Mouse (Mus musculus) intestine, postnatal 0 days (tissue): ENCODE results near the gene Furin. TPM values are rescaled to one million over a fixed set of nuclear protein-coding genes. Genes with fewer than 3 reads are reported as not detected.
A peak's percentile ranks its signal among the peaks of the same experiment; 100 is the strongest.

ENCODE experiments used
- ATAC-seq: fragments of 200-750 bp; cut with Nextera tagmentation; 2 replicates; pipeline ENCODE4 v1.8.0; 2017; ENCODE audit warnings: mild to moderate bottlenecking, moderate TSS enrichment, moderate library complexity
- H3K27ac ChIP-seq: fragments of 300-500 bp; sonication (generic); 2 replicates; pipeline ENCODE4 v1.5.1; 2014; ENCODE audit warnings: mild to moderate bottlenecking, low read depth, low read length, moderate library complexity
- H3K27me3 ChIP-seq: fragments of 300-500 bp; sonication (generic); replicated peaks from 2 replicates; pipeline ENCODE4 v1.6.1; 2014; ENCODE audit warnings: low read length, mixed read lengths; ENCODE audit not compliant: control insufficient read depth, insufficient read depth
- H3K36me3 ChIP-seq: fragments of 300-500 bp; sonication (generic); 2 replicates; pipeline ENCODE4 v1.6.1; 2014; ENCODE audit warnings: mild to moderate bottlenecking, moderate library complexity; ENCODE audit not compliant: control insufficient read depth, insufficient read depth
- H3K4me1 ChIP-seq: fragments of 300-500 bp; sonication (generic); replicated peaks from 2 replicates; pipeline ENCODE4 v1.6.1; 2014; ENCODE audit warnings: antibody characterized with exemption, low read length, mixed read lengths; ENCODE audit not compliant: control insufficient read depth, insufficient read depth
- H3K4me2 ChIP-seq: fragments of 300-500 bp; sonication (generic); replicated peaks from 2 replicates; pipeline ENCODE4 v1.6.1; 2014; ENCODE audit warnings: low read depth, mild to moderate bottlenecking, moderate library complexity
- H3K4me3 ChIP-seq: fragments of 300-500 bp; sonication (generic); 2 replicates; pipeline ENCODE4 v1.5.1; 2014; ENCODE audit warnings: low read depth, low read length
- H3K9ac ChIP-seq: fragments of 300-500 bp; sonication (generic); 2 replicates; pipeline ENCODE4 v1.6.1; 2014; ENCODE audit warnings: mild to moderate bottlenecking, low read depth, low read length
- H3K9me3 ChIP-seq: fragments of 300-500 bp; sonication (generic); 2 replicates; pipeline ENCODE4 v1.6.1; 2016; ENCODE audit warnings: mixed run types; ENCODE audit not compliant: control insufficient read depth
- CTCF ChIP-seq: sonication (generic); IDR thresholded peaks from 2 replicates; pipeline ENCODE4 v1.5.1; 2016; ENCODE audit warnings: low read depth, mild to moderate bottlenecking, control low read depth, antibody characterized with exemption, moderate library complexity
- WGBS: fragments of 180-500 bp; shearing (Covaris S2); extraction: QIAGEN DNeasy Blood & Tissue Kit; methylation state at CpG from one replicate; pipeline ENCODE4 v1.1.7; 2014; 5-methylcytosine and 5-hydroxymethylcytosine counted together
- polyA plus RNA-seq: library from polyadenylated mRNA; unstranded; fragments of >200 nt; fragmentation: Nextera tagmentation; extraction: Ambion mirVana; gene quantifications from 2 replicates; pipeline ENCODE4 v1.2.1, GENCODE M21; 2015

Gene Furin
- polyA plus RNA-seq, 1 experiment from 2014 or later, result 26.4 TPM

DNA sequence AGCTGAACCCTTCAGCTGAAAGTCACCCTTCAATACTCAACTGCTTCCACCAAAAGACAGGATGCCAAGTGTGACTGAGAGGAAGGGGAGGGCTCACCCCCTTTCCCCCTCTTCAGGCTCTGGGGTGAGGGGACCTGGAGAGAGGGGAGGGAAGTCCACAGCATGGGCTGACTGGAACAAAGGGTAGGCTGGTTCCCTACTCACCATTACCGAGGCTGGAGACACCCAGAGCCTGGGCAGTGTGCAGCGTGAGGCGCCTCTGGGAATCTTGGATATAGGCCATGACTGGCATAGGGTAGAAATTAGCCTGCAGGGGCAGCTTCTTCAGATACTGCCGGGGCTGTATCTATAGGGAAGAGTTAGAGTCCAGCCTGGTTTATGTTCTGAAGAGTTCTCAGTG, 47.2 kb downstream of the Furin start:
- no peak overlapping the region for H3K4me2 ChIP-seq
- H3K36me3 ChIP-seq, result peaks cover 44% of the 10 kb centered on the region
- H3K4me1 ChIP-seq, result no peaks in the 10 kb centered on the region
- no peak overlapping the region for H3K9ac ChIP-seq
- no peaks in the 10 kb centered on the region for H3K27me3 ChIP-seq
- 79% methylated on average over 4 of the region's 4 CpGs for WGBS
- TF ChIP-seq CTCF, result no peak
- no peak overlapping the region for H3K27ac ChIP-seq
- ATAC-seq, result no peak
- H3K9me3 ChIP-seq, result no peaks in the 10 kb centered on the region
- H3K4me3 ChIP-seq, result no peak overlapping the region

DNA sequence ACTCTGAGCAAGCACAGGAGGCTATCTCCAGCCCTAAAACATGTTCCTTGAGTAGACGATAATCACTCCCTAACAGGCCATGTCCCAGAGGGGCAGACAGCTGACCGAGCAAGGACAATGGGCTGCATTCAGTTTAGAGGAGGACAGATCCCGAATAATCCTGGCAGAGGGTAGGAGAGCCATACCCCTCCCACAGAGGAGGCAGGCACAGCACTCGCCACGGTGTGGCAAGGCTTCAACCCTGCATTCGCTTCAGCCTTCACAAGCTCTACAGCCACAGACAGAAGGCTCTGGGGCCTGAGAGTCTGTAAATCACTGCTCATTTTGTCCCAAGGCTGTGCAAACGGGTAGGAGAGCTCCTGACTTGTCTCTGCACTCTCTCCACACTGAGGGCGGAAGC, 48.1 kb downstream of the Furin start:
- no peaks in the 10 kb centered on the region for H3K4me1 ChIP-seq
- H3K9ac ChIP-seq, result no peak overlapping the region
- H3K27ac ChIP-seq, result no peak overlapping the region
- H3K9me3 ChIP-seq, result no peaks in the 10 kb centered on the region
- ATAC-seq, result no peak
- no peak overlapping the region for H3K4me3 ChIP-seq
- 82% methylated on average over 8 of the region's 8 CpGs for WGBS
- H3K4me2 ChIP-seq, result no peak overlapping the region
- no peaks in the 10 kb centered on the region for H3K27me3 ChIP-seq
- TF ChIP-seq CTCF, result no peak
- peaks cover 43% of the 10 kb centered on the region for H3K36me3 ChIP-seq

DNA sequence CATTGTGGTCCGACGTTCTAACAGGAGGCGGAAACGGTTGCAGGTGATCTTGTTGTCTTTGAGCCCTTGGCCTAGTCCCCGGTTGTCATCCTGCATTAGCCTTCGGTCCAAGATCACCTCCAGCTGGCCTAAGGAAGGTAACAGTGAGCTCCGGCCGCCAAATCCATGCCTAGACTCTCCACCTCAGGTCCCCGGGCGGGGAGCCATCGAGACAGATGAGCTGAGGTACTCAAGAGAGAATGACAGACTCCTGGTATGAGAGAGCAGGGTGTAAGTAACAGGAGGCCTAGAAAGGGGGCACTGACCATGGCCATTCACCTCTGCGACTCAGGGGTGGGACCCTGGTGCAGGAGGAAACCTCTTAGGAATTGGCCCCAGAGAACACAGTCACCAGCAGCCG, 48.9 kb downstream of the Furin start:
- TF ChIP-seq CTCF, result no peak
- H3K27ac ChIP-seq, result no peak overlapping the region
- H3K36me3 ChIP-seq, result peaks cover 42% of the 10 kb centered on the region
- no peak overlapping the region for H3K4me3 ChIP-seq
- no peaks in the 10 kb centered on the region for H3K4me1 ChIP-seq
- H3K9me3 ChIP-seq, result no peaks in the 10 kb centered on the region
- H3K27me3 ChIP-seq, result no peaks in the 10 kb centered on the region
- no peak overlapping the region for H3K4me2 ChIP-seq
- H3K9ac ChIP-seq, result no peak overlapping the region
- 93% methylated on average over 13 of the region's 13 CpGs for WGBS
- no peak for ATAC-seq

DNA sequence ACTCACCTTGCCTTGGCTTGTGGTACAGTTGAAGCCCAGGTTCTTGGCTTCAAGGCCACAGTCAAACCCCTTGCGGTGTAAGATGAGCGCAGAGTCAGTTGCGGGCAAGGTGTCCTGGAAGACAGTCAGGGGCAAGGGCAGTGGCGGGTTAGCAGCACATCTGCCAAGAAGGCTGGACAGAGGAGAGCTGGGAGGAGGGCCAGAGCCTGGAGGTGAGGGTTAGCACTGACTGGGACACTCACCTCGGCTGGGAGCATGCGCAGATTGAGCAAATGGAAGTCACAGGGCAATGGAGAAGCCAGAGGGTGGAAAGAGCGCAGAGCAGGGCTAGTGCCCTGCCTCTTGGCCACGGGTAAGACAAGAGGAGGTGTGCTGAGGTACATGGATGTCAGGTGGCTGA, 52.3 kb downstream of the Furin start:
- no peaks in the 10 kb centered on the region for H3K27me3 ChIP-seq
- H3K4me2 ChIP-seq, result no peak overlapping the region
- no peak for TF ChIP-seq CTCF
- H3K9me3 ChIP-seq, result no peaks in the 10 kb centered on the region
- H3K36me3 ChIP-seq, result peaks cover 39% of the 10 kb centered on the region
- ATAC-seq, result no peak
- WGBS, result 94% methylated on average over 8 of the region's 8 CpGs
- H3K4me1 ChIP-seq, result no peaks in the 10 kb centered on the region
- no peak overlapping the region for H3K9ac ChIP-seq
- H3K27ac ChIP-seq, result no peak overlapping the region
- H3K4me3 ChIP-seq, result no peak overlapping the region

DNA sequence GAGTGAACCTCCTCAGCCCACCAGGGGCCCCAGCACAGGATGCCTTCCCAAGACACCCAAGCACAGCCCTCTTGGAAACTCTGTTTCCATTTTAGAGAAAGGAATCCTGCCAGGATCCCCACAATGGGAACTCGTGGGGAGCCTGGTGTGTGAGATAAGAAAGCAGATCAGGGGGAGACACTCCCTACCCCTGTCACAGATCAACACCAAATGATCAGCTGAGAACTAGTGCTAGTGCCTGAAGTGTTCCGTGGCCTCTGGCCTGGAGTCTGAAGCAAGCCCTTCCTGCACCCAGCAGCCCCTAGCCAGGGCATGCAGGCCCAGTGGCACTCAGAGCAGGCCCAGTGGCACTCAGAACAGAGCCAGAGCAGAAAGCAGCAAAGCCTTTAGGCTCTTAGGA, 54.4 kb downstream of the Furin start:
- H3K4me1 ChIP-seq, result no peaks in the 10 kb centered on the region
- no peak overlapping the region for H3K4me2 ChIP-seq
- WGBS, result 53% methylated on average over 2 of the region's 2 CpGs
- H3K9me3 ChIP-seq, result no peaks in the 10 kb centered on the region
- no peaks in the 10 kb centered on the region for H3K27me3 ChIP-seq
- H3K9ac ChIP-seq, result no peak overlapping the region
- TF ChIP-seq CTCF, result no peak
- H3K4me3 ChIP-seq, result no peak overlapping the region
- no peak overlapping the region for H3K27ac ChIP-seq
- ATAC-seq, result no peak
- peaks cover 32% of the 10 kb centered on the region for H3K36me3 ChIP-seq

DNA sequence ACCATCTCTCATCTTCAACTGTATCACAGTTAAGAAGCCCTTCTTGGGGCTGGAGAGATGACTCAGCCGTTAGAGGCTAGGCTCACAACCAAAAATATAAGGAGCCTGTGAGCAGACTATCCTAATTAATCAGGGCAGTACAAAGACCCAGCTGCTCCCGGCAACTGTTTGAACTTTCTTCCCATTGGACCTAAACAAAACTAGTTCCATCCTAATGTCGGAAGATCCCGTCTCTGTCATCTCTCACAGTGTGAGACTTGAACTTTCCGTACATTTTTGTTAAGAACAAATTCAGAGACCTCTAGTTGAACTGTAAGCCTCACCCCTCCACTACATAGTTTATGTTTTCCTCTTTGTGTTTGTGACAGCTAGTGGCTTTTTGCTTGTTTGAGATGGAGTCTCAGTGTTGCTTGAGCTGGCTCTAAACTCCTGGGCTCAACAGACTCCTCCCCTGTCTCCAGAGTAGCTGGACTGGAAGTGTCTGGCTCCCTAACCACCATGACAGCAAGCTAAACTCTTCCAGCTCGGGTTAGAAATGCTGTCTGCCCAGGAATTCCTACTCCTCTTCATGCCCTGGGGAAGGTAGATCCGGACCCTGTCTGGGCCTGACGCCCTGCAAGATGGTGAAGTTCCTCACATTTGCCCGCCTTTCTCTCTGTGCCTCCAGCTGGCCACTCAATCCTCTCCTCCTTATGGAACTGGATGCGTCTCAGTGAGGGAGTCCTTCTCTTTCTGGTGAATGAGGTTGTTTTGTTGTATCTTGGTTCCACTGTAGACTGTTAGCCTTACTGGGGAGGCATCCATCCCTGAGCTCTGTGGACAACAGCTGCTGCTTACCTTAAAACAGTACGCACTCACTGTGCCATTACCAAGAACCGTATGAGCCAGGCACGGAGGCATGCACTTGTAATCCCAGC, 57.3 kb downstream of the Furin start:
- Histone ChIP-seq H3K9me3 (no peaks in the 10 kb centered on the region), H3K4me1 (no peaks in the 10 kb centered on the region; the same call in 1 of the 2 replicates), H3K4me3 (no peak overlapping the region), H3K27ac (peak overlapping the region; percentile 76), H3K4me2 (no peak overlapping the region), H3K36me3 (peaks cover 18% of the 10 kb centered on the region; the same call in 1 of the 2 replicates), H3K9ac (no peak overlapping the region), H3K27me3 (no peaks in the 10 kb centered on the region)
- 0 out of 2 replicates have a peak, but pooled peaks have one; percentile 16 for ATAC-seq
- TF ChIP-seq CTCF, result no peak
- 59% methylated on average over 13 of the region's 13 CpGs for WGBS
